Mouse (Mus musculus) CH12.LX (cell line): ENCODE measurements around the gene Stxbp3. TPM values are rescaled to one million over a fixed set of nuclear protein-coding genes. Genes with fewer than 3 reads are reported as not detected.

Source experiments
- DNase-seq: peaks from one replicate; pipeline ENCODE4 v3.0.0-alpha.2; 2013; ENCODE audit errors: extremely low read depth
- H3K27ac ChIP-seq: 2 replicates; pipeline ENCODE4 v1.5.1; 2012; ENCODE audit warnings: low read depth, mild to moderate bottlenecking, control low read depth, moderate library complexity; ENCODE audit not compliant: insufficient read depth
- H3K27me3 ChIP-seq: replicated peaks from 2 replicates; pipeline ENCODE3; 2012; ENCODE audit warnings: inconsistent platforms
- H3K36me3 ChIP-seq, 2 experiments: replicated peaks in 1 of 2; 2 replicates each; pipeline versions ENCODE3 to v1.6.1; 2012; ENCODE audit warnings: inconsistent platforms in 1 of 2, low read length in 1 of 2, mild to moderate bottlenecking in 1 of 2, mixed read lengths in 1 of 2, moderate library complexity in 1 of 2; ENCODE audit not compliant: control insufficient read depth in 1 of 2, insufficient read depth in 1 of 2
- H3K4me1 ChIP-seq, 2 experiments: 2 replicates each; pipeline ENCODE4 v1.6.1; 2012; ENCODE audit warnings: inconsistent platforms in 1 of 2, moderate library complexity in 1 of 2; ENCODE audit not compliant: insufficient read depth in 2 of 2, control insufficient read depth in 1 of 2
- H3K4me2 ChIP-seq: 2 replicates; pipeline ENCODE4 v1.6.1; 2012; ENCODE audit warnings: low read depth, mild to moderate bottlenecking, control low read depth; ENCODE audit not compliant: poor library complexity, insufficient read depth, severe bottlenecking
- H3K4me3 ChIP-seq, 3 experiments: fragments of 150-350 bp in 1 of 3; sonication (generic) in 1 of 3; replicated peaks in 1 of 3; 2 replicates each; pipeline versions ENCODE3 to v1.5.1; 2011 to 2012; ENCODE audit warnings: low read depth in 2 of 3, low read length in 2 of 3, mild to moderate bottlenecking in 2 of 3, moderate library complexity in 2 of 3, control low read depth in 1 of 3, improper control_type of control experiment in 1 of 3, inconsistent platforms in 1 of 3, mixed read lengths in 1 of 3; ENCODE audit not compliant: poor library complexity in 1 of 3
- H3K79me2 ChIP-seq: replicated peaks from 2 replicates; pipeline ENCODE4 v1.6.1; 2012; ENCODE audit warnings: mild to moderate bottlenecking, moderate library complexity; ENCODE audit not compliant: control insufficient read depth, poor library complexity, insufficient read depth, severe bottlenecking; ENCODE audit errors: extremely low read depth
- H3K9ac ChIP-seq: 2 replicates; pipeline ENCODE4 v1.6.1; 2012; ENCODE audit warnings: low read depth, mild to moderate bottlenecking, control low read depth, moderate library complexity; ENCODE audit not compliant: insufficient read depth
- H3K9me3 ChIP-seq: replicated peaks from 2 replicates; pipeline ENCODE3; 2012; ENCODE audit warnings: low read length, inconsistent platforms, mixed read lengths
- CHD1 ChIP-seq: IDR thresholded peaks from 2 replicates; pipeline ENCODE4 v1.6.1; 2012; ENCODE audit warnings: low read depth, low read length, improper control_type of control experiment, inconsistent platforms
- CTCF ChIP-seq, 2 experiments: IDR thresholded peaks in 1 of 2; conservative IDR thresholded peaks in 1 of 2; 2 replicates each; pipeline ENCODE4 v1.5.1; 2011 to 2012; ENCODE audit warnings: low read depth in 2 of 2, low read length in 2 of 2, improper control_type of control experiment in 1 of 2, inconsistent platforms in 1 of 2, mild to moderate bottlenecking in 1 of 2, moderate library complexity in 1 of 2
- ETS1 ChIP-seq: conservative IDR thresholded peaks from 2 replicates; pipeline ENCODE4 v1.6.1; 2012; ENCODE audit warnings: low read depth, mild to moderate bottlenecking, inconsistent platforms, low read length, improper control_type of control experiment, moderate library complexity
- GABPA ChIP-seq: IDR thresholded peaks from 2 replicates; pipeline ENCODE4 v1.6.1; 2012; ENCODE audit warnings: low read depth, low read length, improper control_type of control experiment, inconsistent platforms; ENCODE audit not compliant: insufficient replicate concordance
- JUN ChIP-seq: IDR thresholded peaks from 2 replicates; pipeline ENCODE4 v1.6.1; 2011; ENCODE audit warnings: low read depth, mild to moderate bottlenecking, low read length, improper control_type of control experiment, moderate library complexity; ENCODE audit not compliant: insufficient read depth
- MAFK ChIP-seq: IDR thresholded peaks from 2 replicates; pipeline ENCODE4 v1.6.1; 2011; ENCODE audit warnings: low read length, improper control_type of control experiment; ENCODE audit not compliant: insufficient replicate concordance
- MAZ ChIP-seq: IDR thresholded peaks from 2 replicates; pipeline ENCODE4 v1.6.1; 2012; ENCODE audit warnings: low read depth, mild to moderate bottlenecking, inconsistent platforms, low read length, improper control_type of control experiment, moderate library complexity
- MEF2A ChIP-seq: IDR thresholded peaks from 2 replicates; pipeline ENCODE4 v1.6.1; 2014; ENCODE audit warnings: low read depth, mild to moderate bottlenecking, inconsistent platforms, low read length, improper control_type of control experiment, borderline replicate concordance
- PAX5 ChIP-seq: IDR thresholded peaks from 2 replicates; pipeline ENCODE4 v1.6.1; 2012; ENCODE audit warnings: low read length, inconsistent platforms, mixed read lengths
- RAD21 ChIP-seq: IDR thresholded peaks from 2 replicates; pipeline ENCODE4 v1.6.1; 2011; ENCODE audit warnings: low read depth, mild to moderate bottlenecking, low read length, improper control_type of control experiment, moderate library complexity
- RCOR1 ChIP-seq: conservative IDR thresholded peaks from 2 replicates; pipeline ENCODE4 v1.6.1; 2012; ENCODE audit warnings: low read depth, mild to moderate bottlenecking, inconsistent platforms, low read length, improper control_type of control experiment
- SMC3 ChIP-seq: IDR thresholded peaks from 2 replicates; pipeline ENCODE4 v1.6.1; 2011; ENCODE audit warnings: low read depth, low read length, improper control_type of control experiment
- TBP ChIP-seq: conservative IDR thresholded peaks from 2 replicates; pipeline ENCODE4 v1.6.1; 2011; ENCODE audit warnings: low read depth, low read length, improper control_type of control experiment
- ZMIZ1 ChIP-seq: IDR thresholded peaks from 2 replicates; pipeline ENCODE4 v1.6.1; 2012; ENCODE audit warnings: low read depth, mild to moderate bottlenecking, inconsistent platforms, low read length, improper control_type of control experiment
- dilution Hi-C: fragments of 300-500 bp; cut with MboI; formaldehyde crosslinking; loops from 2 replicates; pipeline ENCODE4 v1.14.3; 2020; ENCODE audit warnings: low sequenced_read_pairs; ENCODE audit not compliant: extremely low pct_unique_long_range_greater_than_20kb, extremely low pct_ligation_motif_present
- in situ Hi-C: fragments of 300-500 bp; cut with MboI; formaldehyde crosslinking; loops from 3 replicates; pipeline ENCODE4 v1.14.3; 2019; ENCODE audit warnings: low sequenced_read_pairs, low pct_ligation_motif_present, low pct_unique_long_range_greater_than_20kb, mixed read lengths
- polyA plus RNA-seq: library from polyadenylated mRNA; unstranded; fragments of >175 nt; gene quantifications from 2 replicates; pipeline ENCODE4 v1.2.1, GENCODE M21; 2012; ENCODE audit warnings: low read depth; ENCODE audit not compliant: insufficient read length
- total RNA-seq, 2 experiments: library from RNA; depleted of rRNA; stranded (reverse); fragments of 300-350 nt in 1 of 2; fragments of >200 nt in 1 of 2; gene quantifications; 2 replicates each; pipeline ENCODE4 v1.2.3; 2012 to 2014

Stxbp3 gene
- total and polyA plus RNA-seq, 3 experiments = 12.1 to 21.5 (median 14.4) TPM

- no peaks in the 10 kb centered on the region for H3K79me2 ChIP-seq
- dilution Hi-C loops = no loop called here
- no peak overlapping the region for H3K27ac ChIP-seq
- H3K4me1 ChIP-seq = peaks cover 2 to 16% of the 10 kb centered on the region in 2 experiments; a peak in 3 of 4 replicates
- in situ Hi-C loops = loop anchor here (5.0 to 25.0 kb wide), 3 partner anchors 123 to 367 kb away; partner anchors contain the start of gene Celsr2
- no peaks in the 10 kb centered on the region for H3K36me3 ChIP-seq
- no peak overlapping the region for H3K9ac ChIP-seq
- H3K27me3 ChIP-seq = no peaks in the 10 kb centered on the region
- peaks cover 2% of the 10 kb centered on the region for H3K9me3 ChIP-seq
- no peak for DNase-seq
- H3K4me2 ChIP-seq = no peak overlapping the region
- H3K4me3 ChIP-seq = no peak overlapping the region
- TF ChIP-seq TBP = no peak
- TF ChIP-seq MAFK = no peak
Measured at GRCm38 (mm10) chr3:108778761-108779540, 61.4 kb downstream of the Stxbp3 start.

GRCm38 (mm10) chr3:108772811-108773210 is 67.5 kb downstream of the Stxbp3 start:
- dilution Hi-C loops (no loop called here), in situ Hi-C loops (loop anchor here (5.0 to 10.0 kb wide), 2 partner anchors 76 to 292 kb away; no protein-coding TSS in a partner anchor)
- Histone ChIP-seq H3K4me3 (no peak overlapping the region), H3K4me2 (no peak overlapping the region), H3K9me3 (no peaks in the 10 kb centered on the region), H3K27me3 (no peaks in the 10 kb centered on the region), H3K27ac (no peak overlapping the region), H3K36me3 (no peaks in the 10 kb centered on the region), H3K79me2 (no peaks in the 10 kb centered on the region), H3K4me1 (peaks cover 3 to 7% of the 10 kb centered on the region in 2 experiments; a peak in 2 of 4 replicates), H3K9ac (no peak overlapping the region)
- peak; percentile 27 for DNase-seq
- TF ChIP-seq MAZ (no peak), PAX5 (no peak), RAD21 (peak; percentile 73), CHD1 (no peak), JUN (no peak), RCOR1 (no peak), GABPA (no peak), ZMIZ1 (no peak), MEF2A (no peak), CTCF (conservative IDR thresholded peaks at IDR 0.05 in 1 of 2, IDR thresholded peaks at IDR 0.05 in 1 of 2; ENCODE audit: low read depth in 2 of 2, low read length in 2 of 2) (peak in 1 of 2 experiments; percentile 80; a peak in 2 of 4 replicates), SMC3 (peak; percentile 84), ETS1 (no peak)
